8 mouse cellular contexts compared by ENCODE assay signal in genomic region chr14:40894576-40895247, GRCm38 (mm10). TPM values are rescaled to one million over a fixed set of nuclear protein-coding genes. Genes with fewer than 3 reads are reported as not detected.
DNase-seq lines count a peak whose midpoint lies in the region; ATAC-seq lines count a peak whose summit lies in the region.

No protein-coding gene starts in this region.

- no peak overlapping the region for H3K27ac ChIP-seq in intestine, embryonic 16.5 days (ENCODE audit: low read length)
- H3K27ac ChIP-seq in midbrain, embryonic 11.5 days (ENCODE audit: low read depth, low read length): no peak overlapping the region

- no peak overlapping the region for H3K9ac ChIP-seq in intestine, embryonic 16.5 days (ENCODE audit: low read depth, low read length)
- H3K9ac ChIP-seq in midbrain, embryonic 11.5 days (ENCODE audit: low read length): no peak overlapping the region

- peak overlapping the region; percentile 57 for H3K4me2 ChIP-seq in intestine, embryonic 16.5 days (ENCODE audit: low read depth, low read length)
- peak overlapping the region; percentile 32; the same call in 1 of the 2 replicates for H3K4me2 ChIP-seq in midbrain, embryonic 11.5 days

- DNase-seq in adrenal gland, adult 8-10 months: peak; percentile 56
- peak; percentile 64 for DNase-seq in embryo, embryonic 11.5 days (ENCODE audit: low read depth, low spot score)
- peak; percentile 68 to 78 for DNase-seq in gastrocnemius, postnatal 4 days (ENCODE audit: low spot score in 2 of 2)
- DNase-seq in left cerebral cortex, postnatal 36 days (ENCODE audit: low spot score in 2 of 2): peak; percentile 86 to 87
- DNase-seq in midbrain, embryonic 11.5 days (ENCODE audit: low spot score, missing footprints): peak; percentile 97
- DNase-seq in right cerebral cortex, postnatal 4 days: peak; percentile 93
- DNase-seq in yolk sac, embryonic 10.5 days (ENCODE audit: low spot score): peak; percentile 76

- H3K4me1 ChIP-seq in intestine, embryonic 16.5 days (ENCODE audit: control insufficient read depth, insufficient read depth, low read length): no peaks in the 10 kb centered on the region
- H3K4me1 ChIP-seq in midbrain, embryonic 11.5 days (ENCODE audit: control insufficient read depth, insufficient read depth, low read length): peaks cover 2% of the 10 kb centered on the region; the same call in 1 of the 2 replicates

- H3K36me3 ChIP-seq in intestine, embryonic 16.5 days (ENCODE audit: control insufficient read depth, insufficient read depth, low read length): no peaks in the 10 kb centered on the region
- no peaks in the 10 kb centered on the region for H3K36me3 ChIP-seq in midbrain, embryonic 11.5 days (ENCODE audit: control insufficient read depth, insufficient read depth, low read length)

- ATAC-seq in intestine, embryonic 16.5 days: peak; percentile 72
- ATAC-seq in midbrain, embryonic 11.5 days (ENCODE audit: low FRiP score): peak; percentile 87

- no peak overlapping the region; the same call in 1 of the 2 replicates for H3K4me3 ChIP-seq in intestine, embryonic 16.5 days (ENCODE audit: low read length)
- peak overlapping the region; percentile 9; the same call in 1 of the 2 replicates for H3K4me3 ChIP-seq in midbrain, embryonic 11.5 days (ENCODE audit: low read depth, low read length)

- 11% methylated on average over 23 of the region's 23 CpGs for WGBS in intestine, embryonic 16.5 days
- WGBS in midbrain, embryonic 11.5 days: 15% methylated on average over 23 of the region's 23 CpGs

- no peaks in the 10 kb centered on the region for H3K27me3 ChIP-seq in intestine, embryonic 16.5 days (replicated peaks; ENCODE audit: control insufficient read depth, insufficient read depth, low read length)
- H3K27me3 ChIP-seq in midbrain, embryonic 11.5 days (ENCODE audit: control insufficient read depth, insufficient read depth, low read length): no peaks in the 10 kb centered on the region

- no peaks in the 10 kb centered on the region for H3K9me3 ChIP-seq in intestine, embryonic 16.5 days (ENCODE audit: control insufficient read depth, low read length)
- no peaks in the 10 kb centered on the region for H3K9me3 ChIP-seq in midbrain, embryonic 11.5 days (ENCODE audit: control insufficient read depth, low read length)

- intact Hi-C loops in left cerebral cortex, postnatal 36 days (cut with DNase I): loop anchor here (10.0 kb wide), 1 partner anchor 1360 kb away; no protein-coding TSS in a partner anchor

RNA-seq across cellular contexts. Expression of gene Sh2d4b, which starts 1.6 kb away (rescaled TPM):
- total RNA-seq in adrenal gland, adult 8-10 months (2022): 1 to 10 TPM; 1.6 to 2.7 (median 2.4) TPM
- under 1 TPM; 0.96 to 0.98 TPM for total RNA-seq in gastrocnemius, postnatal 4 days (2021)
- 0.11 and 0.13 TPM in 2 replicates for polyA plus RNA-seq in intestine, embryonic 16.5 days (2015; fragmentation: Nextera tagmentation; extraction: Ambion mirVana)
- 1 to 10 TPM; 2.7 to 7.9 TPM for total RNA-seq in left cerebral cortex, postnatal 36 days (2021)
- 0.76 and 0.78 TPM in 2 replicates for polyA plus RNA-seq in midbrain, embryonic 11.5 days (2014; fragmentation: Nextera tagmentation; extraction: Ambion mirVana)
